Comparison of ENCODE assay signal across 9 mouse cellular contexts in the genomic region with DNA sequence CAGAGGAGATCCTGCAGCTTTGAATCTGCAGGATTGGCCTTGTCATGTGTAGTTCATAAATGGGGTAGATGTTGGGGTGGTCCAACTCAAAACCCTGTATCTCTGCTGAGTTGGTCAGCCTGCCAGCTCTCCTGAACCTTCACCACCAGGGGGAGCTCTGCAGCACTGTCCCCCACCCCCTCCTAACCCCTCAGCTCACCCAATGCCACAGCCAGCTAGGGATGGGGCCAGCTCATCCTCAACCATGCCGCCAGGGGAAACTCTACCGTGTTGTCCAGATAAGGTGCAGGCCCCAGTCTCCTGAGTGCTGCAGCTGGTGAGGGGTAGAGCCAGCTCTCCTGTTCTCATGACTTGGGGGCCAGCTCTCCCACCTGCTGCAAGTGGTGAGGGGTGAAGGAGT.
DNase-seq lines count a peak whose midpoint lies in the region; ATAC-seq and TF ChIP-seq lines count a peak whose summit lies in the region.
"Had no signal": no experiment of that assay in that cellular context is flagged by ENCODE, and none has a peak within 500 bp of the region (broad histone marks: within the 10 kb centered on the region; RNA-seq: fewer than 3 reads in every experiment).

No protein-coding gene starts in this region.

- DNase-seq in c-Kit-positive CD71-negative TER-119-negative erythroid progenitor cells, embryonic 14.5 days (ENCODE audit: low read depth), result peak; percentile 36
- peak; percentile 86 for DNase-seq in liver
- DNase-seq in neural tube, embryonic 11.5 days (ENCODE audit: low spot score), result peak; percentile 29
- DNase-seq in urinary bladder, postnatal 25 days (ENCODE audit: low spot score), result peak; percentile 13

- H3K4me1 ChIP-seq in intestine, postnatal 0 days (replicated peaks; ENCODE audit: control insufficient read depth, insufficient read depth, low read length), result no peaks in the 10 kb centered on the region
- no peaks in the 10 kb centered on the region for H3K4me1 ChIP-seq in intestine, embryonic 15.5 days (replicated peaks)
- H3K4me1 ChIP-seq in E14TG2a.4 (replicated peaks; ENCODE audit: low read depth, low read length), result peaks cover 10% of the 10 kb centered on the region
- no peaks in the 10 kb centered on the region for H3K4me1 ChIP-seq in neural tube, embryonic 11.5 days (ENCODE audit: control insufficient read depth, insufficient read depth, low read length)
- H3K4me1 ChIP-seq: lung, embryonic 15.5 days had no signal

- H3K9ac ChIP-seq in intestine, postnatal 0 days (ENCODE audit: low read depth, low read length), result no peak overlapping the region
- no peak overlapping the region for H3K9ac ChIP-seq in intestine, embryonic 15.5 days
- no peak overlapping the region for H3K9ac ChIP-seq in neural tube, embryonic 11.5 days (ENCODE audit: low read length)
- H3K9ac ChIP-seq: lung, embryonic 15.5 days had no signal

- H3K27ac ChIP-seq in intestine, postnatal 0 days (ENCODE audit: low read depth, low read length), result no peak overlapping the region
- H3K27ac ChIP-seq in intestine, embryonic 15.5 days, result no peak overlapping the region
- H3K27ac ChIP-seq in neural tube, embryonic 11.5 days (ENCODE audit: low read depth, low read length), result no peak overlapping the region
- H3K27ac ChIP-seq: lung, embryonic 15.5 days had no signal

- no peak overlapping the region for H3K4me3 ChIP-seq in intestine, postnatal 0 days (ENCODE audit: low read depth, low read length)
- H3K4me3 ChIP-seq in intestine, embryonic 15.5 days (replicated peaks), result no peak overlapping the region
- H3K4me3 ChIP-seq in E14TG2a.4 (replicated peaks; ENCODE audit: low read length), result no peak overlapping the region
- no peak overlapping the region for H3K4me3 ChIP-seq in neural tube, embryonic 11.5 days (ENCODE audit: low read depth, low read length)
- H3K4me3 ChIP-seq: lung, embryonic 15.5 days had no signal

- H3K4me2 ChIP-seq in intestine, postnatal 0 days (replicated peaks; ENCODE audit: low read depth), result no peak overlapping the region
- no peak overlapping the region for H3K4me2 ChIP-seq in intestine, embryonic 15.5 days (replicated peaks)
- no peak overlapping the region for H3K4me2 ChIP-seq in neural tube, embryonic 11.5 days (ENCODE audit: low read depth)
- H3K4me2 ChIP-seq: lung, embryonic 15.5 days had no signal

- H3K36me3 ChIP-seq in intestine, postnatal 0 days (ENCODE audit: control insufficient read depth, insufficient read depth), result no peaks in the 10 kb centered on the region
- no peaks in the 10 kb centered on the region for H3K36me3 ChIP-seq in intestine, embryonic 15.5 days
- 0 out of 2 replicates have a peak, but pooled peaks cover 5% of the 10 kb centered on the region for H3K36me3 ChIP-seq in E14TG2a.4 (ENCODE audit: insufficient read depth, low read length)
- no peaks in the 10 kb centered on the region for H3K36me3 ChIP-seq in neural tube, embryonic 11.5 days (ENCODE audit: control insufficient read depth, insufficient read depth, low read length)
- H3K36me3 ChIP-seq: lung, embryonic 15.5 days had no signal

- no peak for ATAC-seq in intestine, postnatal 0 days
- no peak for ATAC-seq in intestine, embryonic 15.5 days
- ATAC-seq in granulocyte monocyte progenitor cell, adult 5-6 weeks (replicated peaks; ENCODE audit: poor library complexity, severe bottlenecking), result peak; percentile 95
- ATAC-seq in neural tube, embryonic 11.5 days (ENCODE audit: insufficient read depth, low FRiP score, low TSS enrichment), result no peak

- no peaks in the 10 kb centered on the region for H3K27me3 ChIP-seq in intestine, postnatal 0 days (replicated peaks; ENCODE audit: control insufficient read depth, insufficient read depth, low read length)
- H3K27me3 ChIP-seq in intestine, embryonic 15.5 days (replicated peaks), result no peaks in the 10 kb centered on the region
- H3K27me3 ChIP-seq in E14TG2a.4 (ENCODE audit: insufficient read depth, low read length), result no peaks in the 10 kb centered on the region
- H3K27me3 ChIP-seq in neural tube, embryonic 11.5 days (ENCODE audit: control insufficient read depth, insufficient read depth, low read length), result no peaks in the 10 kb centered on the region
- H3K27me3 ChIP-seq: lung, embryonic 15.5 days had no signal

- peak; percentile 78 for TF ChIP-seq CTCF in intestine, postnatal 0 days (IDR thresholded peaks at IDR 0.05; ENCODE audit: low read depth)
- peak; percentile 66 for TF ChIP-seq CTCF in E14TG2a.4 (conservative IDR thresholded peaks at IDR 0.05; ENCODE audit: low read length)

- no peaks in the 10 kb centered on the region for H3K9me3 ChIP-seq in intestine, postnatal 0 days (ENCODE audit: control insufficient read depth)
- no peaks in the 10 kb centered on the region for H3K9me3 ChIP-seq in intestine, embryonic 15.5 days
- no peaks in the 10 kb centered on the region for H3K9me3 ChIP-seq in E14TG2a.4 (ENCODE audit: low read length)
- no peaks in the 10 kb centered on the region for H3K9me3 ChIP-seq in neural tube, embryonic 11.5 days (ENCODE audit: control insufficient read depth, low read length)
- H3K9me3 ChIP-seq: lung, embryonic 15.5 days had no signal

- 35% methylated on average over 2 of the region's 2 CpGs for WGBS in intestine, postnatal 0 days
- 14% methylated on average over 2 of the region's 2 CpGs for WGBS in intestine, embryonic 15.5 days
- WGBS in neural tube, embryonic 11.5 days, result 24% methylated on average over 2 of the region's 2 CpGs

Comparison
In these comparisons a context has a peak if more than half of its experiments do, and no peak if none do; other contexts are left out.
1. DNase-seq: peak in every context shown above with its lines; median percentile 86 in liver; 36 in c-Kit-positive CD71-negative TER-119-negative erythroid progenitor cells, embryonic 14.5 days; 29 in neural tube, embryonic 11.5 days; 13 in urinary bladder, postnatal 25 days.